ENCODE assay signal across 8 mouse cellular contexts in the genomic region with DNA sequence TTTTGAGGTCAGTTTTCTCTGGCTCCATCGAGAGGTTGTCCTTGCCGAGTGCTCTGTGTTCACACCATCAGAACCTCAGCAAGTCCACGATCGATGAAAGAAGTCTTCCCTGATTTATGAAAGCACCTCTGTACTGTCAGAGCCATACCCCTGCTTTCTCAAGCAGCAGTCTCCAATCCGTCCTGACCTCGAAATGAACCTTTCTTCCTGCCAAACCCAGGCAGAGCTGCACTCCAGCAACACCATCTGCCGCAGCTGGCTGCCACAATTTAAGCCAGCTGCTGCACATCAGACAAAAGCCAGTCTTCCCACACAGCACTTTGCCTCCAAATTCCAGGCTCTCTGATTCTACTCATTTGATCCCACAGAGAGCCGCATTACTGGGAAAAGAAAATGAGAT. TPM values are rescaled to one million over a fixed set of nuclear protein-coding genes. Genes with fewer than 3 reads are reported as not detected.
DNase-seq lines count a peak whose midpoint lies in the region; ATAC-seq and TF ChIP-seq lines count a peak whose summit lies in the region.

No protein-coding gene starts in this region.

- H3K9ac ChIP-seq in intestine, embryonic 14.5 days (ENCODE audit: low read length), result no peak overlapping the region
- H3K9ac ChIP-seq in intestine, postnatal 0 days (ENCODE audit: low read depth, low read length), result no peak overlapping the region
- H3K9ac ChIP-seq in midbrain, postnatal 0 days (replicated peaks; ENCODE audit: low read length, poor library complexity, severe bottlenecking), result no peak overlapping the region

- WGBS in intestine, embryonic 14.5 days, result 15% methylated on average over 8 of the region's 8 CpGs
- 39% methylated on average over 8 of the region's 8 CpGs for whole genome bisulfite sequencing in intestine, postnatal 0 days
- WGBS in midbrain, postnatal 0 days, result 50% methylated on average over 8 of the region's 8 CpGs

- intact Hi-C loops in left cerebral cortex, postnatal 36 days (cut with DNase I), result no loop called here

- no peak overlapping the region for H3K4me3 ChIP-seq in intestine, embryonic 14.5 days (ENCODE audit: low read depth, low read length)
- H3K4me3 ChIP-seq in intestine, postnatal 0 days (ENCODE audit: low read depth, low read length), result no peak overlapping the region
- no peak overlapping the region for H3K4me3 ChIP-seq in midbrain, postnatal 0 days (ENCODE audit: low read depth, low read length)

- no peak for TF ChIP-seq CTCF in intestine, postnatal 0 days (IDR thresholded peaks at IDR 0.05; ENCODE audit: low read depth)
- TF ChIP-seq CTCF in midbrain, postnatal 0 days (IDR thresholded peaks at IDR 0.05), result no peak

- peaks cover 22% of the 10 kb centered on the region for H3K4me1 ChIP-seq in intestine, embryonic 14.5 days (replicated peaks; ENCODE audit: control insufficient read depth, insufficient read depth, low read length)
- H3K4me1 ChIP-seq in intestine, postnatal 0 days (replicated peaks; ENCODE audit: control insufficient read depth, insufficient read depth, low read length), result no peaks in the 10 kb centered on the region
- H3K4me1 ChIP-seq in midbrain, postnatal 0 days (ENCODE audit: insufficient read depth, low read length), result no peaks in the 10 kb centered on the region

- DNase-seq in intestine, embryonic 14.5 days (ENCODE audit: low spot score), result peak; percentile 80
- peak; percentile 22 to 25 for DNase-seq in adrenal gland, postnatal 36 days
- DNase-seq in gastrocnemius, postnatal 4 days (ENCODE audit: low spot score in 2 of 2), result peak; percentile 21 to 72
- DNase-seq in kidney, postnatal 10 days, result peak; percentile 74
- peak; percentile 35 for DNase-seq in midbrain, postnatal 0 days (ENCODE audit: low spot score)
- no peak for DNase-seq in thymus, postnatal 10 days (ENCODE audit: low spot score in 2 of 2)
- DNase-seq in left cerebral cortex, postnatal 36 days (ENCODE audit: low spot score in 2 of 2), result no peak

- H3K27me3 ChIP-seq in intestine, embryonic 14.5 days (replicated peaks; ENCODE audit: control insufficient read depth, insufficient read depth, low read length), result no peaks in the 10 kb centered on the region
- H3K27me3 ChIP-seq in intestine, postnatal 0 days (replicated peaks; ENCODE audit: control insufficient read depth, insufficient read depth, low read length), result no peaks in the 10 kb centered on the region
- H3K27me3 ChIP-seq in midbrain, postnatal 0 days (ENCODE audit: insufficient read depth, low read length), result no peaks in the 10 kb centered on the region

- peak overlapping the region; percentile 28 for H3K4me2 ChIP-seq in intestine, embryonic 14.5 days (ENCODE audit: low read length)
- H3K4me2 ChIP-seq in intestine, postnatal 0 days (replicated peaks; ENCODE audit: low read depth), result no peak overlapping the region
- no peak overlapping the region for H3K4me2 ChIP-seq in midbrain, postnatal 0 days (ENCODE audit: low read depth, low read length, poor library complexity, severe bottlenecking)

- H3K9me3 ChIP-seq in intestine, embryonic 14.5 days (ENCODE audit: control insufficient read depth, low read length), result no peaks in the 10 kb centered on the region
- H3K9me3 ChIP-seq in intestine, postnatal 0 days (ENCODE audit: control insufficient read depth), result no peaks in the 10 kb centered on the region
- no peaks in the 10 kb centered on the region for H3K9me3 ChIP-seq in midbrain, postnatal 0 days (ENCODE audit: low read length)

- peak overlapping the region; percentile 88 for H3K27ac ChIP-seq in intestine, embryonic 14.5 days (ENCODE audit: low read depth)
- H3K27ac ChIP-seq in intestine, postnatal 0 days (ENCODE audit: low read depth, low read length), result no peak overlapping the region
- H3K27ac ChIP-seq in midbrain, postnatal 0 days (ENCODE audit: low read depth, low read length), result no peak overlapping the region

- no peaks in the 10 kb centered on the region for H3K36me3 ChIP-seq in intestine, embryonic 14.5 days (ENCODE audit: control insufficient read depth, insufficient read depth, low read length)
- H3K36me3 ChIP-seq in intestine, postnatal 0 days (ENCODE audit: control insufficient read depth, insufficient read depth), result no peaks in the 10 kb centered on the region
- no peaks in the 10 kb centered on the region for H3K36me3 ChIP-seq in midbrain, postnatal 0 days (ENCODE audit: insufficient read depth, low read length)

- ATAC-seq in intestine, embryonic 14.5 days (replicated peaks; ENCODE audit: low FRiP score, low TSS enrichment, low read depth), result peak; percentile 88
- no peak for ATAC-seq in intestine, postnatal 0 days
- no peak for ATAC-seq in midbrain, postnatal 0 days (ENCODE audit: low FRiP score)

RNA-seq across cellular contexts. Expression of a gene that starts 15.2 kb away (rescaled TPM):
- 5.4 and 6.1 TPM in 2 replicates for polyA plus RNA-seq in intestine, embryonic 14.5 days (2014; fragmentation: Nextera tagmentation; extraction: Ambion mirVana)
- polyA plus RNA-seq in intestine, postnatal 0 days (2015; fragmentation: Nextera tagmentation; extraction: Ambion mirVana), result 1.3 and 2.1 TPM in 2 replicates
- total RNA-seq in adrenal gland, postnatal 36 days (2021), result 1 to 10 TPM; 3.6 to 4.1 TPM
- 1 to 10 TPM; 9.8 to 9.9 TPM for total RNA-seq in gastrocnemius, postnatal 4 days (2021)
- 16.2 and 17.7 TPM in 2 replicates for total RNA-seq in midbrain, postnatal 0 days (2014; rRNA removed)
- polyA plus RNA-seq in midbrain, postnatal 0 days (2015; fragmentation: Nextera tagmentation; extraction: Ambion mirVana), result 2.0 and 2.4 TPM in 2 replicates
- 10 to 100 TPM; 13.7 to 16.5 TPM for total RNA-seq in left cerebral cortex, postnatal 36 days (2021)

Comparison
In these comparisons a context has a peak if more than half of its experiments do, and no peak if none do; other contexts are left out.
1. DNase-seq: peak in intestine, embryonic 14.5 days (single experiment), adrenal gland, postnatal 36 days (2 of 2), gastrocnemius, postnatal 4 days (2 of 2), kidney, postnatal 10 days (single experiment) and midbrain, postnatal 0 days (single experiment); none in thymus, postnatal 10 days (0 of 2) and left cerebral cortex, postnatal 36 days (0 of 2).